Mouse (Mus musculus): ENCODE data around the gene Erp27. TPM values are rescaled to one million over a fixed set of nuclear protein-coding genes. Genes with fewer than 3 reads are reported as not detected.
"Not testable (repeated sequence)": the region's sequence is repeated elsewhere in the genome, so short reads cannot be mapped to it uniquely, and the experiment has no call there.

The Erp27 gene
- polyA plus RNA-seq, 1 experiment from 2014 or later, result not detected

DNA sequence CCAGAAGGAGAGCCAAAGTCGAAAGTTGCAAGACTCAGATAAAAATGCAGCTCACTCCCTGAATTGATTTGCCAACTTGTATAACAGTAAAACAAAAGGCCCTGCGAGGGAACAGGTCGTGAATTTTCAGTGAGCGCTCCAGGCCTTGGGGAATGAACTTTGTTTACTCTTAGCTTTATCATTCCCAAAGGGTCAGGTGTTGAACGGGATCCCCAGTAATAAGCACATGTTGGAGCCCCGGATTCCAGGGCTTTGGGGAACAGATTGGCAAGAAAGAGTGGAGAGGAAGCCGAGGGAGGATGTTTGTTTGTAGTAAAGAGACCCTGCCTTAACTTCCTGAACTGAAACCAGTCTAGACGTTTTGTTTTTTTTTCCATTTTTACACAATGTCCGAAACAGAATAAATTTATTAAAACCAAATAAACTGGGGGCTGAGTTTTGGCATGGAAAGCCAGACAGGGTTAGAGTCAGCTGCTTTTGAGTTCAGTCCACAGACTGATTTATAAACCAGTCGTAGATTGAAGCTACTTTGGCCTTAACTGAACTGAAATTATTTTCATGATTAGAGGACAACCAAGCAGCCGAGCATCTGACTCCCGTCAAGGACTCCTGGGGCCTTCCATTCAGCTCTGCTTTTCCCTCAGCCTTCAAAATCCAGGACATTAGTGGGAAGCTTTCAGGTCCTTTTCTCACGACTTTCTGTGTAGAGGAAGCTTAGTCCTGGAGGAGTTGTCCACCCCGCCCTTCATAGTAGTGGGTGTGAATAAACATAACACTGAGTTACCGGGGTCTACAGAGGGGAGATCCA lies 27.2 kb downstream of the Erp27 start:
- no peak overlapping the region for H3K9ac ChIP-seq (replicated peaks; ENCODE audit: low read length)
- no peak overlapping the region for H3K27ac ChIP-seq (replicated peaks; ENCODE audit: low read depth, low read length)
- H3K4me3 ChIP-seq (replicated peaks; ENCODE audit: low read depth, low read length), result no peak overlapping the region
- no peaks in the 10 kb centered on the region for H3K4me1 ChIP-seq (ENCODE audit: control insufficient read depth, insufficient read depth, low read length)
- no peak overlapping the region for H3K4me2 ChIP-seq (ENCODE audit: low read length)
- no peaks in the 10 kb centered on the region for H3K27me3 ChIP-seq (ENCODE audit: control insufficient read depth, insufficient read depth, low read length)
- ATAC-seq (ENCODE audit: low FRiP score, low TSS enrichment) (no peak), DNase-seq (no peak)
- 70% methylated on average over 15 of the region's 15 CpGs for WGBS
- no peaks in the 10 kb centered on the region for H3K9me3 ChIP-seq (ENCODE audit: control insufficient read depth, low read length)
- H3K36me3 ChIP-seq (ENCODE audit: control insufficient read depth, insufficient read depth, low read length), result no peaks in the 10 kb centered on the region

DNA sequence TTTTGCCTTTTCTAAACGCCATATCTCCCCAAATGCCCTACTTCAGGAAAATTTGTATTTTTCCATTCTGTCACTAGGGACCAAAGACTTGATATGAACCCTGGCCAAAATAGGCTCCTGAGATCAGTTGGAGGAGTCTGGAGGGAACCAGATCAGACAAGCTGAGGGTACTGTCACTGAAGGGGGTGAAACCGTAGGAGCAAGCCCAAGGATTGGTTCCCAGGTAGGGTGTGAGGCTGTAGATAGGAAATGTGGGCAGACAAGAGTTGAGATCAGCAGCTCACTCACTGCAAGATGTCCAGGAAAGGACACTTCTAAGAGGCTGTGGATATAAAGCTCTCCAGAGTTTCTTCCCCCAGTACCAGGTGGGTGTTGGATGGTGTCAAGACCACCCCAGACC lies 30.0 kb downstream of the Erp27 start:
- Histone ChIP-seq H3K27ac (replicated peaks; ENCODE audit: low read depth, low read length) (no peak overlapping the region), H3K4me3 (replicated peaks; ENCODE audit: low read depth, low read length) (no peak overlapping the region), H3K27me3 (ENCODE audit: control insufficient read depth, insufficient read depth, low read length) (no peaks in the 10 kb centered on the region), H3K4me2 (ENCODE audit: low read length) (no peak overlapping the region), H3K4me1 (ENCODE audit: control insufficient read depth, insufficient read depth, low read length) (no peaks in the 10 kb centered on the region), H3K9me3 (ENCODE audit: control insufficient read depth, low read length) (no peaks in the 10 kb centered on the region), H3K36me3 (ENCODE audit: control insufficient read depth, insufficient read depth, low read length) (no peaks in the 10 kb centered on the region), H3K9ac (replicated peaks; ENCODE audit: low read length) (no peak overlapping the region)
- ATAC-seq (ENCODE audit: low FRiP score, low TSS enrichment) (no peak), DNase-seq (no peak)
- WGBS, result 90% methylated on average over 2 of the region's 2 CpGs

GRCm38 (mm10) chr6:136889554-136889953 lies 32.4 kb downstream of the Erp27 start:
- no peak overlapping the region for H3K9ac ChIP-seq (replicated peaks; ENCODE audit: low read length)
- no peaks in the 10 kb centered on the region for H3K27me3 ChIP-seq (ENCODE audit: control insufficient read depth, insufficient read depth, low read length)
- H3K4me3 ChIP-seq (replicated peaks; ENCODE audit: low read depth, low read length), result no peak overlapping the region
- DNase-seq, result no peak
- H3K27ac ChIP-seq (replicated peaks; ENCODE audit: low read depth, low read length), result no peak overlapping the region
- H3K4me2 ChIP-seq (ENCODE audit: low read length), result no peak overlapping the region
- H3K36me3 ChIP-seq (ENCODE audit: control insufficient read depth, insufficient read depth, low read length), result no peaks in the 10 kb centered on the region
- ATAC-seq (ENCODE audit: low FRiP score, low TSS enrichment), result no peak
- 94% methylated on average over 6 of the region's 6 CpGs for WGBS
- no peaks in the 10 kb centered on the region for H3K9me3 ChIP-seq (ENCODE audit: control insufficient read depth, low read length)
- H3K4me1 ChIP-seq (ENCODE audit: control insufficient read depth, insufficient read depth, low read length), result no peaks in the 10 kb centered on the region

GRCm38 (mm10) chr6:136889067-136889466 lies 32.9 kb downstream of the Erp27 start:
- H3K27me3 ChIP-seq (ENCODE audit: control insufficient read depth, insufficient read depth, low read length), result no peaks in the 10 kb centered on the region
- 82% methylated on average over 6 of the region's 6 CpGs for WGBS
- no peak overlapping the region for H3K4me3 ChIP-seq (replicated peaks; ENCODE audit: low read depth, low read length)
- no peak overlapping the region for H3K27ac ChIP-seq (replicated peaks; ENCODE audit: low read depth, low read length)
- H3K9ac ChIP-seq (replicated peaks; ENCODE audit: low read length), result no peak overlapping the region
- H3K4me1 ChIP-seq (ENCODE audit: control insufficient read depth, insufficient read depth, low read length), result no peaks in the 10 kb centered on the region
- H3K9me3 ChIP-seq (ENCODE audit: control insufficient read depth, low read length), result no peaks in the 10 kb centered on the region
- DNase-seq (no peak), ATAC-seq (ENCODE audit: low FRiP score, low TSS enrichment) (no peak)
- H3K4me2 ChIP-seq (ENCODE audit: low read length), result no peak overlapping the region
- no peaks in the 10 kb centered on the region for H3K36me3 ChIP-seq (ENCODE audit: control insufficient read depth, insufficient read depth, low read length)

DNA sequence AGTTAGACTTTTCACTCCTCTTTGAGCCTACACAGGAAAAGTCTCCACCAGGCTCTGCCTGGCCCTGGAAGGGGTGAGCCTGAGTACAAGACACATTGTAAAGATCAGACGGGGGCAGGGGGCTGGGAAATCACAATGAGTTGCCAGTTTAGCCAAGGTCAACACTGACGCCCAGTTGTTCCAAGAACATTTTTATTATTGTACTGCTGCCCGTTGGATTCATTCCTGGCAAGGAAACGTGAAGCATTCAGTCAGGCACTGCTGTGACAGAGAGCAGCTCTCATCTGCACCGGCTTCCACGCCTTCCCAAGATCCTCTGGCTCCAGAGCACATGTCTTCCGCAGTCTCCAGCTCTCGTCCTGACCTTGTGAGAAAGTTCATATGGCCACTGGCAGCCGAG lies 34.1 kb downstream of the Erp27 start:
- no peak overlapping the region for H3K4me3 ChIP-seq (replicated peaks; ENCODE audit: low read depth, low read length)
- no peaks in the 10 kb centered on the region for H3K36me3 ChIP-seq (ENCODE audit: control insufficient read depth, insufficient read depth, low read length)
- H3K9ac ChIP-seq (replicated peaks; ENCODE audit: low read length), result no peak overlapping the region
- no peak for ATAC-seq (ENCODE audit: low FRiP score, low TSS enrichment)
- 85% methylated on average over 9 of the region's 9 CpGs for WGBS
- DNase-seq, result no peak
- no peaks in the 10 kb centered on the region for H3K27me3 ChIP-seq (ENCODE audit: control insufficient read depth, insufficient read depth, low read length)
- H3K9me3 ChIP-seq (ENCODE audit: control insufficient read depth, low read length), result no peaks in the 10 kb centered on the region
- H3K4me2 ChIP-seq (ENCODE audit: low read length), result no peak overlapping the region
- H3K4me1 ChIP-seq (ENCODE audit: control insufficient read depth, insufficient read depth, low read length), result no peaks in the 10 kb centered on the region
- H3K27ac ChIP-seq (replicated peaks; ENCODE audit: low read depth, low read length), result no peak overlapping the region

GRCm38 (mm10) chr6:136884766-136885165 lies 37.2 kb downstream of the Erp27 start:
- not testable (repeated sequence) for H3K36me3 ChIP-seq (ENCODE audit: control insufficient read depth, insufficient read depth, low read length); H3K4me2 ChIP-seq (ENCODE audit: low read length); H3K9ac ChIP-seq (replicated peaks; ENCODE audit: low read length); H3K27ac ChIP-seq (replicated peaks; ENCODE audit: low read depth, low read length); ATAC-seq (ENCODE audit: low FRiP score, low TSS enrichment); H3K4me1 ChIP-seq (ENCODE audit: control insufficient read depth, insufficient read depth, low read length); H3K27me3 ChIP-seq (ENCODE audit: control insufficient read depth, insufficient read depth, low read length); DNase-seq; H3K9me3 ChIP-seq (ENCODE audit: control insufficient read depth, low read length); H3K4me3 ChIP-seq (replicated peaks; ENCODE audit: low read depth, low read length)
- WGBS, result 54% methylated on average over 1 of the region's 1 CpGs

DNA sequence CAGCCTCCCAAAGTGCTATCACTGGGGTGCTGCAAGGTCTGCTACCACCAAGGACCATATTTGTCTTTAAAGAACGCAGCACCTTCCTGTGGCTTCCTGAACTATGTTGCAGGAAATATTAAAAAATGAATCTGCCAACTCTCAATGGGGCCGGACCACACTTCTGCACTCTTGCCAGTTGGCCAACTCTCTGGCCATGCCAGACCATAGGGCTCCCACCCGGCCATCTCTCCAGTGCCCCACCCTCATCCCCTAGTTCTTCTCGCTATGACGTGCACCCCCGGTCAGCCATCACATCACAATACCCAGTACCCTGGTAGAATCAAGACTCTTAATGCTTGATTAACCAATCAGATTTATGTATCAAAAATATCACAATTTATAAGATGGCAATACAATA lies 38.0 kb downstream of the Erp27 start:
- no peak for ATAC-seq (ENCODE audit: low FRiP score, low TSS enrichment)
- no peak for DNase-seq
- H3K9ac ChIP-seq (replicated peaks; ENCODE audit: low read length), result no peak overlapping the region
- no peaks in the 10 kb centered on the region for H3K36me3 ChIP-seq (ENCODE audit: control insufficient read depth, insufficient read depth, low read length)
- no peaks in the 10 kb centered on the region for H3K9me3 ChIP-seq (ENCODE audit: control insufficient read depth, low read length)
- no peak overlapping the region for H3K27ac ChIP-seq (replicated peaks; ENCODE audit: low read depth, low read length)
- no peak overlapping the region for H3K4me2 ChIP-seq (ENCODE audit: low read length)
- no peak overlapping the region for H3K4me3 ChIP-seq (replicated peaks; ENCODE audit: low read depth, low read length)
- no peaks in the 10 kb centered on the region for H3K27me3 ChIP-seq (ENCODE audit: control insufficient read depth, insufficient read depth, low read length)
- no peaks in the 10 kb centered on the region for H3K4me1 ChIP-seq (ENCODE audit: control insufficient read depth, insufficient read depth, low read length)
- WGBS, result 92% methylated on average over 6 of the region's 6 CpGs

- no peak overlapping the region for H3K4me2 ChIP-seq (ENCODE audit: low read length)
- no peaks in the 10 kb centered on the region for H3K36me3 ChIP-seq (ENCODE audit: control insufficient read depth, insufficient read depth, low read length)
- H3K4me3 ChIP-seq (replicated peaks; ENCODE audit: low read depth, low read length), result no peak overlapping the region
- no peak for ATAC-seq (ENCODE audit: low FRiP score, low TSS enrichment)
- no peak for DNase-seq
- H3K4me1 ChIP-seq (ENCODE audit: control insufficient read depth, insufficient read depth, low read length), result no peaks in the 10 kb centered on the region
- H3K27ac ChIP-seq (replicated peaks; ENCODE audit: low read depth, low read length), result no peak overlapping the region
- H3K27me3 ChIP-seq (ENCODE audit: control insufficient read depth, insufficient read depth, low read length), result no peaks in the 10 kb centered on the region
- H3K9me3 ChIP-seq (ENCODE audit: control insufficient read depth, low read length), result no peaks in the 10 kb centered on the region
- H3K9ac ChIP-seq (replicated peaks; ENCODE audit: low read length), result no peak overlapping the region
- WGBS, result 85% methylated on average over 3 of the region's 3 CpGs
Measured at GRCm38 (mm10) chr6:136883431-136883915, 38.5 kb downstream of the Erp27 start.

DNA sequence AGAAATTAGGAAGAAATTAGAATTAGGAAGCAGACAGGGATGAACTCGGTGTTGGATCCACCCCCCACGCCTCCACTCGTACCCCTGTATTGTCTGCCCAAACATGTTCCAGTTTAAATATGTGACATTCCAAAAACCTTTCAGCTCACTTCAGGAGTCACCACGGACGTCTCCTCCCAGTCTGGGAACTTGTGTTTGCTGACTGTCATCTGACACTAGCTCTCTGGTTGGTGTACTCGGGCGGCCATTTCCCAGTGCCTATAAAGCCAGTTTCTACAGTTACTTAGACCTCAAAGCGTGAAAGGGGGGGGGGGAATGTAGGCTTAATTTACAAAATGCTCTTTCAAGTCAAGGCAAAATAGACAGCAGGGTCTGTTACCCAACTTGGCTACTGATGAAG lies 40.3 kb downstream of the Erp27 start:
- Histone ChIP-seq H3K27ac (replicated peaks; ENCODE audit: low read depth, low read length) (no peak overlapping the region), H3K27me3 (ENCODE audit: control insufficient read depth, insufficient read depth, low read length) (no peaks in the 10 kb centered on the region), H3K4me1 (ENCODE audit: control insufficient read depth, insufficient read depth, low read length) (no peaks in the 10 kb centered on the region), H3K36me3 (ENCODE audit: control insufficient read depth, insufficient read depth, low read length) (no peaks in the 10 kb centered on the region), H3K9ac (replicated peaks; ENCODE audit: low read length) (no peak overlapping the region), H3K4me2 (ENCODE audit: low read length) (no peak overlapping the region), H3K9me3 (ENCODE audit: control insufficient read depth, low read length) (no peaks in the 10 kb centered on the region), H3K4me3 (replicated peaks; ENCODE audit: low read depth, low read length) (no peak overlapping the region)
- ATAC-seq (ENCODE audit: low FRiP score, low TSS enrichment) (no peak), DNase-seq (no peak)
- WGBS, result 82% methylated on average over 8 of the region's 8 CpGs
